Mouse (Mus musculus) cerebellum, adult 9-11 months (tissue): ENCODE measurements around the gene Cog5.
"Not testable (repeated sequence)": the region's sequence is repeated elsewhere in the genome, so short reads cannot be mapped to it uniquely, and the experiment has no call there.

Experiments used
- DNase-seq: peaks from one replicate; pipeline ENCODE4 v3.0.0; 2022

Gene Cog5

DNA sequence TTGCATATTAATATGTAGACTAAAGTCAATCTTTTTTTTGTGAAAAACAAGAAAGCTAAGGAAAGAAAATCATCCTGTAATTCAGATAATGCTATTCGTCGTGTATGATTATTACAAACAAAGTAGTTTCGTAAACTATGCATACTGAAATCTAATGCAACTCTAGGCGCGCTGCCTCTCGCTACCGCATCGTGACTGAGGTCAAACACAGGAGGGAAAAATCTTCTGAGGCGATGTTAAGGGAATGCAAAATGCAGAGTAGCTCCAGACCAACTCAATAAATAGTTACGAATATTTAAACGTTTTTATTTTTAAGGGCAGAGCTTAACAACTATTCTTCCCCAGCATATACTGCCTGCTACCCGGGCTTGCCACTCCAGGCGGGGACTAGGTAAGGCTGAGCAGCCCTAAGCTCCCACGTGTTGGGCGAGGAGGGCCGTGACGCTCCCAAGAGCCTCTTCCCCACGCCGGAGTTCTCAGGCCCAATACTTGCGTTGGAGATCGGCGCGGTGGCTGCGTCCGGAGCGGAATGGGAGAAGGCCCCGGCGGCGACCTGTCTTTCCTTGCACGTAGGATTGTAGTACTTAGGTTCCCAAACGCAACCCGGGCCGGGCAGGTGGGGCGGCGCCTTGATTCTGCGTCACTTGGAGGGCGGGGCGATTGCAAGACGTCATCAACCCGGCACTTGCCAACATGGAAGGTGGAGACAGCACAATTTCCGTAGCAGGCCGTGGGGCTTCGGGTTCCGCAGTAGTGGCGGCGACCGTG is at the start of gene Cog5, which contains the start of gene Dus4l:
Cog5 (plus strand) TSS at position 673 of the 768 bp plus-strand sequence.
Dus4l (minus strand) TSS at position 630 of the 768 bp plus-strand sequence.
- DNase-seq: peak; percentile 95

DNA sequence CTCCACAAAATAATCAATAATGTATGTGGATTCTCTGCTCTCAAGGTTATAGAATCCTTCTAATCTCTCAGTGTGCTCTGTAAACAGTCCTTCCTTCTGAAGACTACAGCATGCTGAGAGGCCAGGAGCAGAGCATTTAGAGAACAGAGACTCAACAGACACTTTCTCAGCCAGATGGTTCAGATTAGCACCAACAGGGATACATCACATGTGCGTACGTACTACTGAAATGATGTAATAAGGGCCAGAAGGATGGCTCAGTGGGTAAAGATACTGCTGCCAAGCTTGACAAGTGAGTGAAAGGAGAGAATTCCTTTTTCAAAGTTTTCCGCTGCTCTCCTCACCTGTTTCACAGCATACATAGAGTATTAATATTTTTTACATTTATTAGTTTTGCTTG is 49.8 kb upstream of the Cog5 start:
- peak; percentile 23 for DNase-seq

DNA sequence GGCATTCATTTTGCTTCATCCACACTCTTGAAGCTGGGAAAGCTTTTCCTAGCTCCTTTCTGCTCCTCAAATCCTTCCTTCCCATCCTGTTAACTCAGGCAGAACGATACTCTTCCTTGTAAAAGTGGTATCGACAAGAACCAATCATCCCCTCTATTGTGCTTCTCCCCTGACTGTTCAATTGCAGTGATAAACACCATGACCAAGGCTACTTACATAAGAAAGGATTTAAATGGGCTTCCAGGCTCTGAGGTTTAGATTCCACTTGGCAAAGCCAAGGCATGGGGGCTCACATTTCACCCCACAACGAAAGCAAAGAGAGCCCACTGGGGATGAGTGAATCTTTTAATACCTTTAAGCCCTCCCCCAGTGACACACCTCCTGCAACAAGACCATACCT is 46.5 kb upstream of the Cog5 start:
- DNase-seq: no peak

DNA sequence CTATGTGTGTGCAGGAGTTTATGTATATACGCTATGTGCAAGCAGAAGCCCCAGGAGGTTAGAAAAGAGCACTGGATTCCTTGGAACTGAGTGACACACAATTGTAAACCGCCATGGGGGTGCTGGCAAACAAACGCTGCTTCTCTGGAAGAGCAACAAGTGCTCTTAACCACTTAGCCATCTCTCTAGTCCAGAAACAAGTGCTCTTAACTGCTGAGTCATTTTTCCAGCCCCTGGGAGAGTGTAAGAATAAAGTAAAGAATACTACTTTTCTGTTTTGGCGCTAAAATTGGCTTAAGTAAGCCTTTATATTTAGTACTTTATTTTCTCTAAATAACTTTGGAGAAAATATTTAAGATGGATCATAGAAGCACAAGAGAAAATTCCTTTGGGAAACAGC is 41.3 kb upstream of the Cog5 start:
- DNase-seq: no peak

DNA sequence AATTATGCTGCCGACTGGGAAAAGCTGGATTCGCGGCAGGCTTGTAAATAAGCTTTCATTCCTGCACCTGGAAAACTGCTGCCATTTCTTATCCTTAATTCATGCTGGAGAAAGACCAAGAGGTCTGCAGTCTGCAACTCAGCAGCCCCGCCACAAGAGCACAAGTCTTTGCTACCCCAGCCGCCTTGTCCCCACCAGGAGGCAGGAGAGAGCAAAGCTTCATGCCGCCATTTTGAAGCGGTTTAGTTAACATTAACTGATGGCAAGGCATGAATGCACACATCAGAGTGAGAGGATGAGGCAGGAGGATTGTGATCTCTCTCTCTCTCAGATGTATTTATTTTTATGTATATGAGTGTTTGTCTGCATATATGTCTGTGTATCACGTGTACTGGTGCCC is 34.6 kb upstream of the Cog5 start:
- no peak for DNase-seq

DNA sequence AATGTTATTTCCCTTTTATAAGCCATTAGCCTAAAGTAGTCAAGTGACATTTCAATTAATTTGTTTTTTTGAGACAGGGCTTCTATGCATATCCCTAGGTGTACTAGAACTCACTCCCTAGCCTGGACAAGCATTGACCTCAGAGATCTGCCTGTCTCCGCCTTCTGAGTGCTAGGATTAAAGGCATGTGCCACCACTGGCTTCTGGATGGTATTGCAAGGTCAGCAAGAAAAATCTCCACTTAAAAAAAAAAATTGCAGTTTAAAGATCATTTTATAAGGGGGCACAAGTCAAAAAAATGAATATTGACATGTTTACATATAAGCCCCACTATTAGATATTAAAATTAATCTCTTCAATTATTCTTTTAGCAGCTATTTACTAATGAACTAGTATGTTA is 29.7 kb upstream of the Cog5 start:
- DNase-seq: no peak

DNA sequence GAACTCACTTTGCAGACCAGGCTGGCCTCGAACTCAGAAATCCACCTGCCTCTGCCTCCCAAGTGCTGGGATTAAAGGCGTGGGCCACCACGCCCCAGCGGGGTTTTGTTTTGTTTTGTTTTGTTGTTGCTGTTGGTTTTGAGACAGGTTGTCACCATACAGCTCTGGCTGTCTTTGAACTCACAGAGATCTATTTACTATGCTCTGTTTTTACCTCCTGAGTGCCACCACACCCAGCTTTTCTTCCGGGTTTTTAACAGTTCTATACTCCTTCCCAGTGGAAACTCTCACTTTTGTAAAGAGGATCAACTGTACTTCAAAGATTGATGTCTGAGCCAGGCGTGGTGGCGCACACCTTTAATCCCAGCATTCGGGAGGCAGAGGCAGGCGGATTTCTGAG is 26.3 kb upstream of the Cog5 start:
- not testable (repeated sequence) for DNase-seq

DNA sequence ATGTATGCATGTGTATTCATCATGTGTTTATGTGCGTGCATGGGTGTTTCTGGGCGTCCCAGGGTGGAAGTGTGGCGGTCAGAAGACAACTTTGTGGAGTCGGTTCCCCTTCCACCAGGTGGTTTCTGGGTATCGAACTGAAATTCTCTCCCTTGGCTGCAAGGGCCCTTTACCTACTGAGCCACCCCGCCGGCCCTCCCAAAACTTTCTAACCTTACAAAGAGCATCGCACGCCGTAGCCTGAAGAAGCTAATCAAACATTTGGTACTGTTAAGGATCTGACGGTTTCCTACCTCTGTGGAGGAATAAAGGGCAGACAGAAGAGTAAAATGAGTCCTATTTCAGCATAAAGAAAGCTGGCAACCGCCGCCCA is 20.7 kb upstream of the Cog5 start:
- DNase-seq: no peak

DNA sequence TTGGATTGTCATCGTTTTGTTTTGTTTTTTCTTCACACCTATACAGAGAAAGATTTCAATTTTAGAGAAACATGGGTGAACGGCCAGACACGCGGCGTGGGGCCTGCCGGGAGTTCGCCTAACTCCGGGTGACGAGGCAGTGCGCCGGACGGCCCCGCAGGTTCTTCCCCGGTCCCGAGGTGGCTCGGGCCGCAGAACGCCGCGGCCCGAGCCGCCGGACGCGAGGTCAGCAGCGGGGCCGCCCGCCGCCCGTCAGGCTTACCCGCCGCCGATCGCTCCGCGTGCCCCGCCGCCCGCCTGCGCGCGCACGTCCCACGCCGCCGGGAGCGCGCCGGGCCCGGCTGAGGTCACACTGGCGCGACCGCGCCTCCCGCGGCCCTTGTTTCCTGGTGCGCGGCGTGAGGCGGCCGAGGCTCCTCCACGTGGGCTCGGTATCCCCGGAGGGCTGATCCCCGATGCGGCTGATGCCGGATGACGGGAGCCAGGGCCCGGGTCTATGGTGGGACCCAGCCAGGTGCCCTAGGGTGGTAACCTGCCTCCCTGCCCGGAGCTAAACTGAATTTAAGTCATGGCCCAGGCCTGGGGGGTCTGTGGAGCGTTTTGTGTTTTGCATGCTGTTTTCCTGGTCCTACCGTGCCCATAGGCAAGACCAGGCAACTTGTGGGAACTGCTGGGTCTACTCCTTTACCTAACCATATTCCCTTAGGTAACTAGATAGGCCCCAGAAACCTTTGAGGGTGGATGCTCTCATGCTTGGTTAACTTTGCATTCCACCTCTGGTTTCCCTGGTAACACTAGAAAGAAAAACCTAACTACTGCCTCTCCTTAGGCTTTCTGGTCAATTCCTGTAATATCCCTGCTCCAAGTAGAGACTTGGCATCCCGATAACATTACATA is 20.1 kb upstream of the Cog5 start, which contains the start of gene Bcap29:
Bcap29 (minus strand) TSS at position 316 of the 897 bp plus-strand sequence.
- peak; percentile 78 for DNase-seq

DNA sequence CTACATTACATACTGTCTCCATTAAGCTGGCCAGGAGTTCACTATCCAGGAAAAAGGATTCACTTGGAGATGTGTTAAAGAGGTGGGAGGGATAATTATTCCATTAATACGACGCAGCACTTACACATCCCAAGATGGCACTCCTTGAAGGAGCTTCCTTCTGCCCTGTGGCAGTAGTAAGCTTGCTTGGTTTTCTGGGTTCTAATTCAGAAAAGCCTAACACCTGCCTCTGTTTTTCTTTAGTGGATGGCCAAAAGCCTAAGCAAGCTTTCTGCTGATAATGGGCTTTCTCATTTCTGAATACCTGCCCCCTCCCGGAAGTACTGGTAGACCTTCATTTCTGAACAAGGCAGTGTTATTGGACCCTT is 19.4 kb upstream of the Cog5 start:
- DNase-seq: peak; percentile 13

DNA sequence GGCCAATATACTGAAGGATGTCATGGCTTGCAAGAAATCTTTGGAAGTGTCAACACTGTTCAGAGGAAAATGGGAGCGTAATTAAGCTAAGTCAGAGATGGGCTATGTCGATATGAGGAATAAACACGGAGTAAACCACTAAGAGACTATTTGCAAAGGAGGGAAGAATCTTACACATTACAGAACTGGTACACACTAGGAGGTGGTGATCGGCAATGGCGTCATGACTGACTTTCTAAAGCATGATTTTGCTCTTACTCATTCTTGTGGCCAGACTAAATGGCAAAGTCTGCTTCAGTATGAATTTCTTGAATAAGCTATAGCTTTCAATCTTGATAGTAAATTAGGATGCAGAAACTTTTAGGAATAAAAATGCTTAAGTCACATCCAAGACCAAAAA is 1.1 kb upstream of the Cog5 start:
- DNase-seq: no peak

DNA sequence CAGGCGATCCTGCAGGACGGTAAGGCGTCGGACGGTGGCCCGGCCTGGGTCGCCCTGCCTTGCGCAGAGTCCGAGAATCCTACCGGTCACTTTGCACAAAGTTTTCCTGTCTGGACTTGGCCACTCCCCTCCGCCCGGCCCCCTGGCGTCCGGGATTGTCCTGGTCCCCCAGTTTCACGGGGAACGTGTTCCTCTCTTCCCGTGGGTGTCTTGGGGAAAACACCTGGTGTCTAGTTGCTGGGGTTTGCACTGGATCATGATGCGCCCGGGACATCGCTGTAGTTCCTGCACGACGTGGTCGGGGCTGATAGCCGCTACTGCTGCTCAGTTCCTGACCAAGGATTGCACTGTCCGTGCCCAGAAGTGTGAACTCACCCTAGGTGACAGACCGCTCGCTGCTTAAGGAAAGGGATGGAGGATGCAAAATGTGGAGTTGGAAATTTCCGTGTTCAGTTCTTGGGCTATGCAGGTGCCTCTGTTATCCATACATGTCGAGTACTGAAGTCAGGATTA is 352 bp downstream of the Cog5 start:
- no peak for DNase-seq

DNA sequence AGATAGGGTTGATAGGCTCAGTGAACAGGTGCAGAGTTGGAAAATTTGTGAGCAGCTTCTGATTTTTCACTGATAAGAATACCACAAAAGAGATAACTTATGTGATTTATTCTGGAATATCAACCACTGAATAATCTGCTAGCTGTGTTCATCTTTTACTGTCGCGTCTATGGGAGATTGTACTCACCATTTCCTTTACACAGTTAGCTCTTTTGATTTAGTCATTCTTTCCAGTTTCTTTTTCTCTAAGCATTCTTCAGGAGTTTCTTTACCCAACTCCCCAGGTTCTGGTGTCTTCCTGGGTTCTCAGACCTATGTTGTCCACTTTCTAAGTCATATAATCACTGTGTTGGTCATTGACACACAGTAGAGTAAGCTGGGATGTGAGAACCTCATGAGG is 2.2 kb downstream of the Cog5 start:
- DNase-seq: no peak

DNA sequence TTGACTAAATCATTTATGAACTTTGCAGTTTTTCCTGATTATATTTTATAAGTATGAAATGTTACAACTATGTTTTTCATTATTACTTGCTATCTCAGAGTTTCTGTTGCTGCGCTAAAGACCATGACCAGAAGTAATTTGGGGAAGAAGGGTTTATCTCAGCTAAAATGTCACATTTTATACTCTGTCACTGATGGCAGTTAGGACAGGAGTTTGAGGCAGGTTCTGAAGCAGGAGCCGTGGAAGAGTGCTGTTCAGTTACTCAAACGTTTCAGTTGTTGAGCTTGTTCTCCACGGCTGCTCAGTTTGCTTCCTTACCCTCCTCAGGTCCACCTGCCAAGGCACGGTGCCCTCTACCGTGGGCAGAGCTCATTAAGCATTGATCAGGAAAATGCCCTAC is 11.3 kb downstream of the Cog5 start:
- DNase-seq: no peak

DNA sequence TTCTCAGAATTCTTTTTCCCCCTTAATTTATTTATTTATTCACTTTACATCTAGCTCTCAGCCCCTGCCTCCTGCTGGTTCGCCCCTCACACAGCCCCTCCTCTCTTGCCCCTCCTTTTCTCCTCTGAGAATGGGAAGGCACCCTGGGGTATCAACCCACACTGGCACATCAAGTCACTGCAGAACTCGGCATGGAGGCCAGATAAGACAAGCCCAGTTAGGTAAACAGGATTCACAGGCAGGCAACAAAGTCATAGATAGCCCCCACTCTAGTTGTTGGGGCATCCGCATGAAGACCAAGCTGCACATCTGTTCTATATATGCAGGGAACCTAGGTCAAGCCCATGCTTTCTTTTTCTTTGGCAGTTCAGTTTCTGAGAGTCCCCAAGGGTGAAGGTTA is 12.5 kb downstream of the Cog5 start:
- DNase-seq: no peak

DNA sequence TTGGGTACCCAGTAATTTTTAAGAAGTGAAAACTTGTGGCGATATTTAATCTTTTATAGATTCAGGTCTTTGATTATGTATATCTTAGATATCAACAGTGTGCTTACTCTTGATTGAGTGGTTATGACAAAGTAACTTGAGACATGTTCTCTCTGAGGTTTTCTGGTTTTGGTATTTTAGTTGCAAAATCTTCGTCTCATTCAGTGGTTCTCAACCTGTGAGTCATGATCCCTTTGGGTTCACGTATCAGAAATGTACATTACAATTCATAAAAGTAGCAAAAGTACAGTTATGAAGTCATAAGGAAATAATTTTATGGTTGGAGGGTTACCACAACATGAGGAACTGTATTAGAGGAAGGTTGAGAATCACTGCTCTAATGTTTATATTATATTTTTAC is 32.0 kb downstream of the Cog5 start:
- DNase-seq: no peak

DNA sequence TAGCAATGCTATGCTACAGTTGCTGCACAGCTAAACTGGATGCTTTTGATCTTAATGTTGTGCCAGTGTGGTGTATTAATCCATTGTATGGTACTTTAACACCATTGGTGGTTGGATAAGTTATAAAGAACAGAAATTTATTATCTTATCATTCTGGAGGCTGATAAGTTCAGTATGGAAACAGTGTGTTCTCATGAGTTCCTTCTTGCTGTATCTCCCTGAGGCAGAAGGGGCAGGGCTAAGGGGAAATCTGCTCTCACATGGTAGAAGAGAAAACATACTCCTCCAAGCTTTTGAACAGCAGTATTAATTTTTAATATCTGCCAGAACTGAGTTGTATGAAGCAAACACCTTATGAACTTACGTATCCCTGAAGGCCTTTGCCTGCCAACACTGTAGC is 38.6 kb downstream of the Cog5 start:
- no peak for DNase-seq

DNA sequence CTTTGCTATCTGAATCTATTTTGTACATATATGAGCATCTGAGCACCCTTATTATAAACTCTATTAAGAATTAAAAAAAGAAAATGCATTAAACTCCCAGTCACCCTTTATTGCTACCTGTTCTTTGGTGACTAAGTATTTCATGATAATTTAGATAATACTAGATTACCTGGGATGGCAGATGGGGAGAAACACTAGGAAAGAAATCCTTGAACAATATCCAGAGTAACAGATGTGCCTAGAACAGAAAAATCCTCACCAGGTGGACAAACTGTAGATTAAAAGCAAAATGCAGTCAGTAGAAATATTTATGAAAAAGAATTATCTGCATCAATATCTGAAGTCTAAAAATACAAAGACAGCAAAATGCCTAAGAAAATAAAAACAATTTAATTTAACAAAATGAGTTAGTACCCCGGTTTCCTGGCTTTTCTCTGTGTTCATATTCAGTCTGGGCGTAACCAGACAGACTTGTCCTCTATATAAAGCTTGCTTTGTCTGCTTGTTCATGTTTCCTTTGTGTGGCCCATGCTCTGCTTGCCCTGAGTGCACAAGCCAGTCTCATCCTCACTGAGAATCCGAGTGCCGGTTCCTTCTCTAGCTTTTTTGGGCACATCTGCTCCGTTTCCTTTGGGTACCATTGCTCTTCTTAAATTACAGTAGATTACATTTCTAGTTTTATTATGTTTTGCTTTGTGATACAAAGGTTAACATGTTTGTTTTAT is 46.1 kb downstream of the Cog5 start:
- no peak for DNase-seq

DNA sequence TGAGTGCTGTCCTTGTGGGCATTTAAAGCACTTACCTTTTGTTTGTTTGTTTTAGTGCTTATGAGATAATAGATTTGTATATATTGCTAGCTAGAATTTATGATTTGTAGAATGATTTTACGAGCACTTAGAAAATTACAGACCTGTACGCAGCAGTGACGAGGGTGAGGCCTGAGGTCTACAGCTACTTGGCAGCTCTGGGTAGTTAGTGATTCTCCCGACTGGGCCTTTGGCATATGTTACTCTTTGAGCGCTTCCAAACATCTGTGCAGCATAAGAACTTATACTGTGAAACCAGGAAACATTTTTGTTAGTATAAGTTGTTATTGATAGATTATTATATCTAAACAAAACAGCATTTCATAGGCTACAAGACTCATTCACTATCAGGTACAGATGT is 46.7 kb downstream of the Cog5 start:
- DNase-seq: no peak

DNA sequence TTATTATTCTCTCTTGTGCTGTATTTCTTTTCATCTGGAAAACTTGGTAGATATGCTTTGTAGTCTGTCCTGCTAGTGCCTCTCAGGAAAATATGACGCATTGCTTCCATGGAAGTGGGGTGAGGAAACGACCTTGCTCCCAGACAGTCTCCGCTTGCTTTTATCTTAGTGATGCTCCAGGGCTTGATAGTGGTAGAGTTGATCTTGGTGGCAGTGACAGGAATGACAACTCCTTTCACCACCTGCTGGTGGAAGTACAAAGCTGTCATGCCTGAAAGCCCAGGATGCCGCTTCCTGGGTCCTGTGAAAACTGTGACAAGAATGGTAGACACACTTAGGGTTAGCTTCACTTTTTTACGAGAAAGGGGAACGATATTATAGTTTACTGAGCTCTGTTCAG is 49.2 kb downstream of the Cog5 start:
- no peak for DNase-seq

DNA sequence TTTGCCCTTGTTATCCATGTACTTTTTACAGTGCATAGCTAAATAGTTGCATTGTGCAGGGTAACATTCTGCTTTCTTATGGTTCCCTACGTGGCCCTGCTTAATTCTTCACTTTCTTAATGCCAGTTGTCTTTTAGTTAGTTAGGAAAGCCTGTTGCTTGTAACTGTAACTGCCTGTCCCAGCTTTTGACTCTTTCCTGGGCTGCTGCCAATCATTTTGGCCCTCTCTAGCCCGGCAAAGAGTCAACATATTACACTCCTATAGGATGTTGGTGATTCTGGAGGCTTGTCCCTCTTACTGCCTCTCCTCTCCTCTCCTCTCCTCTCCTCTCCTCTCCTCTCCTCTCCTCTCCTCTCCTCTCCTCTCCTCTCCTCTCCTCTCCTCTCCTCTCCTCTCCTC is 51.5 kb downstream of the Cog5 start:
- no peak for DNase-seq

DNA sequence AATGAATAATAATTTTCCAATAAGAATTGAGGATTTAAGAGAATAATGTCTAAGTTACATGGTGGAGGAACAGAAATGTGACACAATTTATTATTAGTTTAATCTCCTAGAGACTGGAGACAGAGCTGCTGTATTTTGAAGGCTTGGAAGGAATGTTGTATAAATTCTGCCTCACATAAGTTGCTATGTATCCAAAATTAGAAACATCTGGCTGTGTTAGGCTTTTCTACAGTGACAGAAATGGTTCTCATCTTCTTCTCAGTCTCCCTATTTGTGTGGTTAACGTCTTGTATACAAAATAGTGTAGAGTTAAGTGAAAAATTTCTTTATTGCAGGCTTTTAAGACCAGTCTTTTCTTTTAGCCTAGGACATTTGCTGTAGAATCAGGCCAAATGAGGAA is 52.9 kb downstream of the Cog5 start:
- DNase-seq: no peak

DNA sequence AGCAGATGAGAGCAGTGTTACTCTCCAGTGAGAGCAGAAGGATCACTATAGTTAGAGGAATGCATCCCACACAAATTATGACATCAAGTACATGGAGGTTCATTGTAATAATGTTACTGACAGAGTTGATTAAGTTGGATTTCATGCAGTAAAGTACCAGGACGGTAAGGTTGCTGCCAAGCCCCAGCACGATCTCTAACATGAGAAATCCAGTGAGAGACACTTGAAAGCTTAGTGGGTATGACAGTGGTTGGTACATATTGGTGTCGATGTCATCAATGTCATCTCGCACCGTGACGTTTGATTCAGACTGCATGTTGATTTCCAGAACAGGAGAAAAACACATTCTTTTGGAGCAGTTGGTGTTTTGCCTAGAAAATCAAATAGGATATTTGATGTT is 55.0 kb downstream of the Cog5 start:
- DNase-seq: no peak
